Mouse (Mus musculus) kidney, embryonic 14.5 days (tissue): ENCODE data around the gene Gm9817. TPM values are rescaled to one million over a fixed set of nuclear protein-coding genes. Genes with fewer than 3 reads are reported as not detected.

Experiments used
- ATAC-seq: fragments of 200-750 bp; cut with Nextera tagmentation; 2 replicates; pipeline ENCODE4 v1.8.0; 2017; ENCODE audit warnings: moderate number of reproducible peaks, mild to moderate bottlenecking, moderate TSS enrichment, moderate library complexity; ENCODE audit not compliant: low FRiP score, low TSS enrichment
- H3K27ac ChIP-seq: fragments of 300-500 bp; sonication (generic); 2 replicates; pipeline ENCODE4 v1.5.1; 2014; ENCODE audit warnings: low read depth, mild to moderate bottlenecking, low read length, moderate library complexity, mixed read lengths
- H3K27me3 ChIP-seq: fragments of 300-500 bp; sonication (generic); 2 replicates; pipeline ENCODE4 v1.6.1; 2014; ENCODE audit warnings: mild to moderate bottlenecking, low read length; ENCODE audit not compliant: control insufficient read depth, insufficient read depth
- H3K36me3 ChIP-seq: fragments of 300-500 bp; sonication (generic); 2 replicates; pipeline ENCODE4 v1.6.1; 2014; ENCODE audit warnings: low read length, mixed read lengths; ENCODE audit not compliant: control insufficient read depth, insufficient read depth
- H3K4me1 ChIP-seq: fragments of 300-500 bp; sonication (generic); 2 replicates; pipeline ENCODE4 v1.6.1; 2014; ENCODE audit warnings: low read length, mixed read lengths; ENCODE audit not compliant: control insufficient read depth, insufficient read depth
- H3K4me2 ChIP-seq: fragments of 300-500 bp; sonication (generic); replicated peaks from 2 replicates; pipeline ENCODE4 v1.6.1; 2014; ENCODE audit warnings: low read depth, mild to moderate bottlenecking, low read length
- H3K4me3 ChIP-seq: fragments of 300-500 bp; sonication (generic); 2 replicates; pipeline ENCODE4 v1.5.1; 2014; ENCODE audit warnings: mild to moderate bottlenecking, low read length
- H3K9ac ChIP-seq: fragments of 300-500 bp; sonication (generic); 2 replicates; pipeline ENCODE4 v1.6.1; 2014; ENCODE audit warnings: low read depth, mild to moderate bottlenecking, low read length, moderate library complexity
- H3K9me3 ChIP-seq: fragments of 300-500 bp; sonication (generic); 2 replicates; pipeline ENCODE4 v1.6.1; 2016; ENCODE audit warnings: low read length; ENCODE audit not compliant: control insufficient read depth
- WGBS: fragments of 180-500 bp; shearing (Covaris S2); extraction: QIAGEN DNeasy Blood & Tissue Kit; methylation state at CpG from one replicate; pipeline ENCODE4 v1.1.7; 2014; 5-methylcytosine and 5-hydroxymethylcytosine counted together
- polyA plus RNA-seq: library from polyadenylated mRNA; unstranded; fragments of >200 nt; fragmentation: Nextera tagmentation; extraction: Ambion mirVana; gene quantifications from 2 replicates; pipeline ENCODE4 v1.2.1, GENCODE M21; 2014

Gene Gm9817
- polyA plus RNA-seq, 1 experiment from 2014 or later: 0.09 TPM

DNA sequence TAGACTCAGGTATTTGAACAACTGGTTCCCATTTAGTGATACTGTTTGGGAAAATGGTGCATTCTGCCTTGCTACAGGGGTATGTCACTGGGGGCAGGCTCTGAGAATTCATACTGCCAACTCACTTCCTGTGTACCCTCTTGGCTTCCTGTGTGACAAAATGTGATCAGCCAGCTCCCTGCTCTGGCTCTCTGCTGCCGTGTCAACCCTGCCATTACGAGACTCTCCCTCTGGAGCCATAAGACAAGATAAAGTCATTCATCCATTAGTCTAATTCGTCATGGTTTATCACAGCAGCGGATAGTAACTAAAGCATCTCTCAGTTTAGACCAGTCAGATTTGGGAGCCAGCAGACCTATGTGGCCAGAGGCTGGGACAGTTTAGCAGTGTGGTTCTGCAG, 38.3 kb upstream of the Gm9817 start:
- Histone ChIP-seq H3K9me3 (no peaks in the 10 kb centered on the region), H3K9ac (no peak overlapping the region), H3K4me3 (no peak overlapping the region), H3K36me3 (no peaks in the 10 kb centered on the region), H3K27me3 (no peaks in the 10 kb centered on the region), H3K27ac (no peak overlapping the region), H3K4me1 (no peaks in the 10 kb centered on the region), H3K4me2 (no peak overlapping the region)
- no peak for ATAC-seq
- WGBS: 44% methylated on average over 4 of the region's 4 CpGs

- Histone ChIP-seq H3K4me2 (no peak overlapping the region), H3K27me3 (no peaks in the 10 kb centered on the region), H3K4me1 (no peaks in the 10 kb centered on the region), H3K36me3 (no peaks in the 10 kb centered on the region), H3K27ac (no peak overlapping the region), H3K4me3 (no peak overlapping the region), H3K9ac (no peak overlapping the region), H3K9me3 (no peaks in the 10 kb centered on the region)
- no peak for ATAC-seq
- WGBS: 32% methylated on average over 7 of the region's 7 CpGs
Observed at GRCm38 (mm10) chr13:45040741-45041140, 37.8 kb upstream of the Gm9817 start.

DNA sequence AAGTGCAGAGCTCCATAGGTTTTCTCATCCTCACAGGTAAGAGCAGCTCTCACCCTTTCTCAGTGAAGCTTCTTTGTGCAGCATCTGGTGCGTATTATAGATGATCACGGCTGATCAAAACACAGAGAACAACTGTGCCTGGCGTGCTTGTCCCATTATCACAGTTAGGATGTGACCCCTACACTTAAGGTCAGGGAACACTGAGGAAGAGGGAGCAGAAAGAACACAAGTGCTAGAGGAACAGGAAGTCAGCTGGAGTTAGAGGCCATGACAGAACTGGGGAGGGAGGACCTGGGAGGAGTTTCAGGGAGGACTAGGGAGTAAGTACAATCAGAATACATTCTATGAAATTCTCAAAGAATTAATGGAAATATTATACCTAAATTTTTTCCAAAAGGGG, 35.0 kb upstream of the Gm9817 start:
- Histone ChIP-seq H3K27ac (no peak overlapping the region), H3K27me3 (no peaks in the 10 kb centered on the region), H3K9me3 (no peaks in the 10 kb centered on the region), H3K4me1 (no peaks in the 10 kb centered on the region), H3K4me3 (no peak overlapping the region), H3K4me2 (no peak overlapping the region), H3K9ac (no peak overlapping the region), H3K36me3 (no peaks in the 10 kb centered on the region)
- 76% methylated on average over 3 of the region's 3 CpGs for WGBS
- ATAC-seq: no peak

DNA sequence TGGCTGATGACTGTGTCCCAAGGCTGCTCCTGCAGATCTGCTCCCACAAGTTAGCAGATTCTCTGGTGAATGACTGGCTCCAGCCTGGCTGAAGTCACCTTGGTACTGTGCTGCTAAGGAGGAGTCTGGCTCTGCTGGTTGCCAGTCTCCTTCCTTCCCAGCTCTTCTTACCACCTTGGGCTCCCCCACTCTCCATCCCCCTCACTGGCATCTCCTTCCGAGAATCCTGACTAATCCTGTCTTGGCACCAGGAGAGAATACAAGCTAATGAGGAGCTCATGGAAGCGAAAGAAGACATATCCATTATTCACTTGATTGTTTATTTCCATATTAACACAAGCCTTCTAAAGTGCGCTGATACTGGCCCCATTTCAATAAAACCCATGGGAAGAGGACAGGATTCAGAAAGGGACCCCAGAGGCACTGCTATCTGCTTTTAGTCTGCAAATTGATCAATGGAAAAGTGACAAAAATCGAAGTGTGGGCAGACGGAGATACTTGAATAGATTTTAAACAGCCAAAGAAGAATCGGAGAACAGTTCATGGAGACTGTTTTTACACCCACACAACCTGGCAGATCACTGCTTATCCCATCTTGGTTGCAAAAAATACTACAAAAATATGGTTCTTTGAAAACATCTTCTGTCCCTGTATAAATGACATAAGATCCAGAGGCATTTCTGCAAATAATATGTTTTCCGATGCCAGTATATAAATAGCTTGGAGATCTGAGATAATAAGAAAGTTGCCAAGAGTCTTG, 29.1 kb upstream of the Gm9817 start:
- no peaks in the 10 kb centered on the region for H3K27me3 ChIP-seq
- WGBS: 91% methylated on average over 7 of the region's 7 CpGs
- no peaks in the 10 kb centered on the region for H3K4me1 ChIP-seq
- H3K4me2 ChIP-seq: no peak overlapping the region
- H3K9me3 ChIP-seq: no peaks in the 10 kb centered on the region
- H3K4me3 ChIP-seq: no peak overlapping the region
- ATAC-seq: no peak
- H3K27ac ChIP-seq: no peak overlapping the region
- no peak overlapping the region for H3K9ac ChIP-seq
- no peaks in the 10 kb centered on the region for H3K36me3 ChIP-seq

DNA sequence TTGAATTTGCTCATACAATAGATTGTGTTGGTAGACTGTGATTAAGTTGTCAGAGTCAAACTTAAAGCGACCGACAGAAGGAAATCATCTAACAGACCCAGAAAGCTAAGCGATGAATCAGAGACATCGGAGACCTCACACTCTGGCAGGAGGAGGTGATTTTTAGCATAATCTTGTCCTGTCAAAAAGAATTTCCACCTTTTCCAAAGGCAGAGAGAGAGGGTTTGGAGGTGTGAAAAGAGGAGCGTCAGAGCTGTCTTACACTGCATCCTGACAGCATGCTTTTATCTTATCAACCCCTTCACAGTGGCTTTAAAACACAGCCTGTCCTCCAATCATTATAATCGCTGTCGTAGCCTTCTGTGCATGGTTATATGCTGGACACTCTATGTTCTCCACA, 25.7 kb upstream of the Gm9817 start:
- Histone ChIP-seq H3K9me3 (no peaks in the 10 kb centered on the region), H3K36me3 (no peaks in the 10 kb centered on the region)
- ATAC-seq: no peak

DNA sequence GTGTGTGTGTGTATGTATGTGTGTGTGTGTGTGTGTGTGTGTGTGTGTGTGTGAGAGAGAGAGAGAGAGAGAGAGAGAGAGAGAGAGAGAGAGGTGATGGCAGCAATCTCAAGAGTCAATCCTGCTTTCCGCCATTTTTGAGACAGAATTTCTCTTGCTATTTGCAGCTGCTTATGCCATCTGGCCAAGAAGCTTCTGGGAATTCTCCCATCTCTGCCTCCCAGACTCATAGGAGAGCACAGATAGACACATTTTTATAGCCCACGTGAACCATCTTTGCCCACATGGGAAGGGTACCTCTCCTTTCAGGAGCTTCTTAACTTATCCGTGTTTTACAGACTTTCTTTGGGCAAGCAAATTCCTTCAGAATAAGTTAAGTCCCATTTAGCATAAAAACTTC, 24.6 kb upstream of the Gm9817 start:
- 95% methylated on average over 3 of the region's 3 CpGs for WGBS
- Histone ChIP-seq H3K4me2 (no peak overlapping the region), H3K4me1 (no peaks in the 10 kb centered on the region), H3K27ac (no peak overlapping the region), H3K9ac (no peak overlapping the region), H3K4me3 (no peak overlapping the region), H3K36me3 (no peaks in the 10 kb centered on the region), H3K27me3 (no peaks in the 10 kb centered on the region), H3K9me3 (no peaks in the 10 kb centered on the region)
- no peak for ATAC-seq

More for the DNA sequence above, 25.7 kb upstream of the Gm9817 start:
- Histone ChIP-seq H3K4me3 (no peak overlapping the region), H3K27ac (no peak overlapping the region), H3K4me1 (no peaks in the 10 kb centered on the region), H3K4me2 (no peak overlapping the region), H3K27me3 (no peaks in the 10 kb centered on the region), H3K9ac (no peak overlapping the region)
- 86% methylated on average over 7 of the region's 7 CpGs for WGBS

DNA sequence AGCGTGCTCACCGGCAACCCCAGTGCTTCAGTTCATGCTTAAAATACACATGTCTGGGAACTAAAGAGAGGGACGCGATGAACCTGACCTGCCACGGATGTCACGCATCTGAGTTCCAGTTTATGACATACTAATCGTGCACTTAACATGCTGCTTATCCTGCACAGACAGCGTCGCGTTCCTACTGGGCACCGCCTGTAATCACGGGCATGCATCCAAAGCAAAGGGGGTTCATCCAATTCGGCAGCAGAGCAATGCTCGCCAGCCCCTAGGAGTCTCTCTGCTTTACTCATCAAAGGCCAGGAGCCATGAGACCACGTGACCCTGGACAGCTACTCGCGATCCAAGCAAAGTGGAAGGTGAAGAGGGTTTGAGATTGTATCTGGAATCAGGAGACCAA, 19.3 kb upstream of the Gm9817 start:
- no peak overlapping the region for H3K4me2 ChIP-seq
- H3K27ac ChIP-seq: no peak overlapping the region
- 89% methylated on average over 17 of the region's 17 CpGs for WGBS
- no peaks in the 10 kb centered on the region for H3K27me3 ChIP-seq
- no peak overlapping the region for H3K4me3 ChIP-seq
- no peaks in the 10 kb centered on the region for H3K9me3 ChIP-seq
- H3K4me1 ChIP-seq: no peaks in the 10 kb centered on the region
- H3K36me3 ChIP-seq: no peaks in the 10 kb centered on the region
- H3K9ac ChIP-seq: no peak overlapping the region
- no peak for ATAC-seq

- Histone ChIP-seq H3K27me3 (no peaks in the 10 kb centered on the region), H3K4me1 (no peaks in the 10 kb centered on the region), H3K36me3 (no peaks in the 10 kb centered on the region), H3K9ac (no peak overlapping the region), H3K27ac (no peak overlapping the region), H3K4me3 (no peak overlapping the region), H3K9me3 (no peaks in the 10 kb centered on the region), H3K4me2 (no peak overlapping the region)
- WGBS: 74% methylated on average over 5 of the region's 5 CpGs
- no peak for ATAC-seq
Observed at GRCm38 (mm10) chr13:45063146-45063545, 15.3 kb upstream of the Gm9817 start.

DNA sequence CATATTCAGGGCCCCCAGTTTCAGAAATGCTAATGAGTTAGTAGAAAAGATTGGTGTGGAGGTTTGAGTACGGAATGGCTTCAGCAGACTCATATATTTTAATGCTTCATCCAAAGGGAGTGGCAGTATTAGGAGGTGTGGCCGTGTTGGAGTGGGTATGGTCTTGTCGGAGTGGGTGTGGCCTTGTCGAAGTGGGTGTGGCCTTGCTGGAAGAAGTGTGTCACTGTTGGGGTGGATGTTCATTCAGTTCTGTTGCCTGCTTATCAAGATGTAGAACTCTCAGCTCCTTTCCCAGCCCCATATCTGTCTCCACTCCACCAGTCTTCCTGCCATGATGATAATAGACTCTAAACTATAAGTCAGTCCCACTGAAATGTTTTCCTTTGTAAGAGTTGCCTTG, 13.5 kb upstream of the Gm9817 start:
- Histone ChIP-seq H3K27ac (no peak overlapping the region), H3K4me1 (no peaks in the 10 kb centered on the region), H3K36me3 (no peaks in the 10 kb centered on the region), H3K9me3 (no peaks in the 10 kb centered on the region), H3K27me3 (no peaks in the 10 kb centered on the region), H3K9ac (no peak overlapping the region), H3K4me2 (no peak overlapping the region), H3K4me3 (no peak overlapping the region)
- no peak for ATAC-seq
- WGBS: 98% methylated on average over 4 of the region's 4 CpGs
